Mouse (Mus musculus): ENCODE results near the gene Tjp3.

Tjp3 gene

DNA sequence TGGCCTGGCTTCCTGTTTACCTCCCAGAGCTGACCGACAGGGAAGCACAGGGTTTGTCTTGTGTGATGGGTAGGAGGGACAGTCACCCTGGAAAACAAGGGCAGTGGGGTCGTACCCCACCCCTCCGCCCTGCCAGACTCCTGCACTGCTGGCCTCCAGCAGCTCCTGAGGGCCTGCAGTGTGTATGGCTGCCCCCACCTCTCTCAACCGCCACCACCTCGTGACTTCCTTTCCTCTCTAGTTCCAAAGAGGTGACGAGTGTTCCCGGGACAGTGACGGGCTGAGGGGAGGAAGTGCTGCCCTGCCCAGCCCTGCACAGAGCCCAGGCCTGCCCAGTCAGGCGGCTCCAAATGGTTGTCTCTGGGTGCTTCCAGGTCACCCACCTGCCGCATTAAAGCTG, 6.5 kb upstream of the Tjp3 start:
- DNase-seq (ENCODE audit: low read depth, low spot score) = peak; percentile 74

DNA sequence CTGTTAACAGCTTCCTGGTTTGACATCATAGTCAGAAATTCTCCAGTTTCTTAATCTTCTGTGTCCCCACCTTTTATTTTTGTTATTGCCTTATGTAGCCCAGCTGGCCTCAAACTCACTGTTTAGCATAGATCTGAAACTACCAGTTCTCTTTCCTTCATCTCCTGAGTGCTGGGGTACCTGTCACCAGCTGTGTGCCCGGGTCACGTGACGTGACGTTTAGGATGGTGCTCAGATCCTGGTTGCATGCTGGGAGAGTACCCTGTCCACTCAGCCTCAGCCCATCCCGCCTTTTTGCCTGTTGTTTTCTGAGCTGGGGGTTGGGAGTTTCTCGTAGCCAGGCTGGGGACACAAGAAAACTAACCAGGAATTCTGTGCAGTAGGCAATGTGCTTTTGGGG, 5.9 kb upstream of the Tjp3 start:
- no peak for DNase-seq (ENCODE audit: low read depth, low spot score)

- DNase-seq (ENCODE audit: low read depth, low spot score) = no peak
These were observed 3.8 kb upstream of the Tjp3 start for GRCm38 (mm10) chr10:81295185-81295584.

GRCm38 (mm10) chr10:81294442-81294841, 3.1 kb upstream of the Tjp3 start:
- no peak for DNase-seq (ENCODE audit: low read depth, low spot score)

DNA sequence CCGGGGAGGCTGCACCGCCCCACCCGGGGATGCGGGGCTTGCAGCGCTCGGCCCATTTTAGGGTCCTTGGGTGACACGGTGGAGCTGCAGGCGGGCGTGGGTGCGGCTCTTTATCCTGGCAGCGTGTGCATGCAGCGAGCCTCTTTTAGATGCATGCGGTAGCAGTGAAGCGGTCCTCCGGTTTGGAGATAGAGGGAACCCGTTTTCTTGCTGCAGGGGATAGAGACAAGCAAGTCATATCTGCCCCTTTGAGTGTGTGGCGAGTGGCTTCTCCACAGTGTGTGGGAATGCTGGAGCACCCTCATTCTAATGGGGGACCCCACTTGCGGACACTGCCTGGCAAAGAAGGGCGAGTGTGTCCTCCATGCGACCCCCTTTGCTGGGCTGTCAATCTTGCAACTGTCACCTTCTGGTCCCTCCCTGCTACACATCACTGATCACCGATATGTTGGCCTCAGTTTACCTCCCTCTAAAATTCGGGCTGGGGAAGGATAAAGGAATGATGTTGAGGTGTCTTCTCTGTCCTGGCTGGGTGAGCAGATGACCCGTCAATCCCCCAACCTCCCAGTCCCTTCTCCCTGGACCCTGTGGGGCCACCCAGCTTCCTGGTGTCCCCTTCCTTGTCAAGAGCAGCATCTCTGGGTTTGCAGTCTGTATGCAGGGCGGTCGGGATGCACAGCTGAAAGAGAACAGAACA, 2.1 kb upstream of the Tjp3 start:
- no peak for DNase-seq (ENCODE audit: low read depth, low spot score)

DNA sequence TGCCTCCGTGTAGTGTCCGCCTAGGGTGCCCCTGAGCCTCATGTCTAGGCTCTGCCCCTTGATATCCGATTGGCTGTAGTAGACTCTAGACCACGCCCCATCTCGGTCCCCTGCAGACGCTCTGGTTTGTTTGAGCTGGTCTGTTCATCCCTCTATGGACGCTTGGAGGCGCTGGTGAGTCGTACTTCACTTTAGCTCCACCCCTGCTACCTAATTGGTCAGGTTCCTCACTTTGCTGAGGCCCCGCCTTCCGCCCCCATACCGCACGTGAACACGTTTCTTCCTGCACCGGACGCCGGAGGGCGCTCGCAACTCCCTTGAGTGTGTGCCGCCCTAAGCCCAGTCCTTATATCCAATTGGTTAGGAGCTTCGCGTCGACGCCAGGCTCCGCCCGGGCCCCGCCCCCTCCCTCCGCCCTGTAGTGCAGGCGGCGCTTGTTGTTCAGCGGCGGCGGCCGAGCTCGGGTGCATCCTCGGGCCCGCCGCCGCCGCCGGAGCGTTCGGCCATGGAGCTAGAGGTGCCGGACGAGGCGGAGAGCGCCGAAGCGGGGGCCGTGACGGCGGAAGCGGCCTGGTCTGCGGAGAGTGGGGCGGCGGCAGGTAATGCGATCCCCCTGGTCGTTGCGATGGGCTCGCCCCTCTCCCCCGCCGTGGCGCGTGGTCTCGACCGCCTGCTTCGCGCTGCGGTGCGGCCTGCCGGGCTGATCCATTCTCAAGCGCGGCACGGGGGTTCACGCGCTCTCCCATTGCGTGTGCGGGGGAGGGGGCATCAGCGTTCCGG, 1.4 kb upstream of the Tjp3 start, which contains the start of gene Pip5k1c:
Gene Pip5k1c, plus strand, starts transcription at position 410 of the 780 bp plus-strand sequence.
- DNase-seq (ENCODE audit: low read depth, low spot score) = peak; percentile 100

DNA sequence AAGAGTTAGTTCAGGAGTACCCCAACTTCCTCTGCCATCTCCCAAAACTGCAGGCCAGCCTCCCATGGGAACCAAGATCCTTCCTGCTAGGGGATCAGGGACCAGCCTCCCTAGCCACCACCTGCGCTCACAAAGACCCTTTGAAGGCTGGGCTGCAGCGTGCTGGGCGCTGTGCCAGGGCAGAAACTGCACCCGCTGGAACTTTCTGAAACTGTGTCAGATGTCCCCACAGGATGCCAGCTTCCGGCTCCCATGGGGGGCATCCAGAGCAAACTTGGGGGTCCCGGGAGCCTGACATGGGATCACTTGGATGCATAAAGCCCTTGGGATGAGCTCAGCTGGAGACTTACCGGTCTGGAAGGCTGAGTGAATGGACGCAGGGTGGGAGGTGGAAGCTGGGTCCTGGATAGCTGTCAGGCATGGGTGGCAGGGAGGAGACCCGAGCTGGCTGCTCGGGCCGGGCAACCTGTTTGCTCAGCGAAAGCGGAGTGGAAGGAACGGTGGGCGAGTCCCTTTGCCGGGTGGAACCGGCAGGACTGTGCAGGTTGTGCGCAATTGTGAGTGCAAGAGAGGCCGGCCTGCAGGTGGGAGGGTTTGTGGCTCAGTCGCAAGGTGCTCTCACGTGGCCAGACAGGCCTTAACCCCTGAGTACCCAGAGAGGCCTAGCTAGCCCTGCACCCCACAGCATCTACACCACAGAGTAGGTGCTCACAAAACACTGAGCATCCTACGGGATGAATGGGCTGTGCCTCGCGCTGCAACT, 502 bp downstream of the Tjp3 start:
- DNase-seq (ENCODE audit: low read depth, low spot score) = peak; percentile 41

DNA sequence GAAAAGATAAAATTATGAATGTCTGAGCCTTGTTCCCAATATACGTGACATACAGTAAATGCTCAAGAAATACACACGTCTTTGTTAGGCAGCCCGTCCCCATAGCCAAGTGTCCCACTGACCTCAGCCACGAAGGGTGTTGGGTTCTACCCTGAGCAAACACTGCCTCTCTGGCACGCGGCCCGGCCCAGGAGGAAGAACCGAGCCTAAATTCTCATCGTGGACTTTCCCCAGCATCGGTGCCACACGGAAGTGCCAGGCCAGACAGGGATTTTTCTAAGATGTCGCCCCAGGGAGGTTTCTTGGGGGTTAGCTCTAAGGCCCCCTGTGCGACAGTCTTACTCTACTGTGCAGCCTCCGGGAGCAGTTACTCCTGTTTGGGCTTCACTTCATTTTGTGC, 1.6 kb downstream of the Tjp3 start:
- DNase-seq (ENCODE audit: low read depth, low spot score) = no peak

DNA sequence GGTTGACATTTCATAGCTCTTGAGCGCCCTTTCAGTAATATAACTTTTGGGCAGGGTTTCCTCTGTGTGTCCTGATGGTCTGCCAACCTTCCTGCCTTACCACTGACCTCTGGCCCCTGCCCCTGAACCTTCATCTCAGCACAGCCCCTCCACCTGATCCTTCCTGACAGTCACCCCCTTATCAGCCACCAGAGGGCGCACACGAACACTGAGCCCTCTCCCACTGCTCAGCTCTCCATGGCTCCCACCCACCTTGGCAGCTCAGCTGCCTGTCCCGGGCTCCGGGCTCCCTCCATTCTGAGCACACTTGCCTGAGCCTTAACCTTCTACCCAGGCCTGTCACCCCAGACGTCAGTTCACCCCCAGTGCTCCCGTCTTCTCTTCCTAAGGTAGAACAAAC, 2.1 kb downstream of the Tjp3 start:
- DNase-seq (ENCODE audit: low read depth, low spot score) = peak; percentile 90

- peak; percentile 66 for DNase-seq (ENCODE audit: low read depth, low spot score)
These were observed 2.8 kb downstream of the Tjp3 start for GRCm38 (mm10) chr10:81288601-81289000.

- peak; percentile 83 for DNase-seq (ENCODE audit: low read depth, low spot score)
These were observed 3.7 kb downstream of the Tjp3 start for GRCm38 (mm10) chr10:81287513-81288157.

GRCm38 (mm10) chr10:81286586-81286985, 4.8 kb downstream of the Tjp3 start:
- peak; percentile 55 for DNase-seq (ENCODE audit: low read depth, low spot score)

- DNase-seq (ENCODE audit: low read depth, low spot score) = peak; percentile 93
These were observed 5.5 kb downstream of the Tjp3 start for GRCm38 (mm10) chr10:81285694-81286450.

GRCm38 (mm10) chr10:81284719-81285118, 6.7 kb downstream of the Tjp3 start:
- DNase-seq (ENCODE audit: low read depth, low spot score) = no peak

DNA sequence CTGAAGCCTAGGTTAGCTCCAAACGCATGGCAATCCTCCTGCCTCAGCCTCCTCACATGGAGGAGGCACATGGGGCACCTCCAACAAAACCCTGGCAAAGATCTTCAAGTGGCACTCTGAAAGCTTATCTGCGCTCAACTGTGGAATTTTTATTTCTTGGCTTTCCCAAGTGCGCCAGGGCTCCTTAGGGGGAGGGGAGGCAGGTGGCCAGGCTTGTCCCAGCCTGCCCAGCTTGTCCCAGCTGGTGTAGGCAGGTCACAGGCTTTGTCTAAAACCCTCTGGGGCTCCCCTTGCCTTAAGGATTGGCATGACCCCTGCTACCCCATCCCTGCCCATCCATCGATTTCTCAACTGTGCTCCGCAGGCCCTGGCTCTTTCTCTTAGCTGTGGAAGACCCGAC, 7.2 kb downstream of the Tjp3 start:
- no peak for DNase-seq (ENCODE audit: low read depth, low spot score)

DNA sequence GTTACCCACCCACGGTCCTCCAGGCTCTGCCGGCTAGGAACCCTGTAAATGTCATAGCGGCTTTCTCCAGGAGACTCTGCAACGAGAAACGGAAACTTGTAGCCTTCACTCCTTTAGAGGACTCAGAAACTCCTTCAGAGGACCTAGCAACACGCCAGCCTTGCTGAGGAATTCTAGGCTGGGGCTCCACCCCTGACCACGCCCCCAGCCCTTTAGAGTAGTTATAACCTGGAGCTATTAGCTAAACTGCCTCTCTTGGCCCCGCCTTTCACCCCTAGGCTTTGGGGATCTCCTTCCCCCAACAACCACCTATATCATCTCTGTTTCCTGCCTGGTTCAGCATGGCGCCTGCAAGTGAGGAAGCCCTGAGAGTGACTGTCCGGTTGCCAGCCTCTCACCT, 11.9 kb downstream of the Tjp3 start:
- no peak for DNase-seq (ENCODE audit: low read depth, low spot score)

DNA sequence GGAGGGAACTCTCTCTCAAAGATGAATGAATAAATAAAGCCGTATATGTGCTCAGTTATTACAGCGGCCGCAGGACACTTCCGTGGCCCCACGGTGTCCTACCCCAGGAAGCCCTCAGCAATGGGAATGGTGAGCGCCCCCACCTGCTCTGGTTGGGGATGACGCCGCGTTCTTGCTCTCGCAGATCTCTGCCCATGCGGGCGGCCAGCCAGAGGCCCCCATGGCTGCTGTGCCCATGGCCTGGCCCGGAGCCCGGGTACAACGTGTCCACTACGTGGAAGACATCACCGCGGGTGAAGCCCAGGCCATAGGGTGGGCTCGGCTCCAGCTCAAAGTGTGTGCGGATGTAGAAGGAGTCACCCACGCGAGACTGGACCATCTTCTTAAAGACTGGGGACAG, 13.7 kb downstream of the Tjp3 start:
- no peak for DNase-seq (ENCODE audit: low read depth, low spot score)

GRCm38 (mm10) chr10:81273842-81274241, 17.5 kb downstream of the Tjp3 start:
- DNase-seq (ENCODE audit: low read depth, low spot score) = no peak

- DNase-seq (ENCODE audit: low read depth, low spot score) = no peak
These were observed 19.0 kb downstream of the Tjp3 start for GRCm38 (mm10) chr10:81272356-81272755.

GRCm38 (mm10) chr10:81268643-81269412, 22.6 kb downstream of the Tjp3 start:
- no peak for DNase-seq (ENCODE audit: low read depth, low spot score)
